Mouse (Mus musculus) G1E (cell line): ENCODE measurements around the gene Hacl1. TPM values are rescaled to one million over a fixed set of nuclear protein-coding genes. Genes with fewer than 3 reads are reported as not detected.

Experiments used
- ATAC-seq: 2 replicates; pipeline ENCODE4 v1.8.0; 2016; ENCODE audit warnings: mild to moderate bottlenecking; ENCODE audit not compliant: insufficient number of reproducible peaks, poor library complexity, low FRiP score, severe bottlenecking; ENCODE audit errors: extremely low read depth
- DNase-seq: peaks from one replicate; pipeline ENCODE4 v3.0.0; 2012; ENCODE audit warnings: low spot score
- H3K27me3 ChIP-seq: 2 replicates; pipeline ENCODE4 v1.6.1; 2012; ENCODE audit warnings: mild to moderate bottlenecking, low read length, inconsistent platforms; ENCODE audit not compliant: insufficient read depth
- H3K36me3 ChIP-seq: replicated peaks from 2 replicates; pipeline ENCODE3; 2012; ENCODE audit warnings: mild to moderate bottlenecking, inconsistent platforms
- H3K4me1 ChIP-seq: 2 replicates; pipeline ENCODE4 v1.6.1; 2012; ENCODE audit warnings: low read depth, low read length, inconsistent platforms, mixed read lengths; ENCODE audit not compliant: insufficient read depth
- H3K4me3 ChIP-seq: 2 replicates; pipeline ENCODE4 v1.5.1; 2012; ENCODE audit warnings: low read depth, mild to moderate bottlenecking, inconsistent platforms, low read length, moderate library complexity, mixed read lengths
- H3K9me3 ChIP-seq: replicated peaks from 2 replicates; pipeline ENCODE4 v1.6.1; 2012; ENCODE audit warnings: inconsistent platforms
- CTCF ChIP-seq: IDR thresholded peaks from 2 replicates; pipeline ENCODE4 v1.5.1; 2012; ENCODE audit warnings: low read depth, low read length, inconsistent platforms, mixed read lengths
- GATA1 ChIP-seq: IDR thresholded peaks from 2 replicates; pipeline ENCODE4 v1.6.1; 2012; ENCODE audit warnings: borderline replicate concordance, low read length, inconsistent platforms, mixed read lengths
- GATA2 ChIP-seq: IDR thresholded peaks from 2 replicates; pipeline ENCODE4 v1.6.1; 2012; ENCODE audit warnings: low read depth, low read length, inconsistent platforms, borderline replicate concordance
- POLR2AphosphoS5 ChIP-seq: IDR thresholded peaks from 2 replicates; pipeline ENCODE4 v1.6.1; 2012; ENCODE audit warnings: low read depth, low read length, inconsistent platforms; ENCODE audit not compliant: insufficient replicate concordance
- TAL1 ChIP-seq: conservative IDR thresholded peaks from 2 replicates; pipeline ENCODE4 v1.6.1; 2012; ENCODE audit warnings: low read depth, low read length, inconsistent platforms, mixed read lengths
- polyA plus RNA-seq: library from polyadenylated mRNA; stranded (reverse); fragments of >175 nt; gene quantifications from 2 replicates; pipeline ENCODE4 v1.2.3, GENCODE M21; 2012
- total RNA-seq, 2 experiments: library from RNA; stranded (forward) in 1 of 2; stranded (reverse) in 1 of 2; fragments of 200-1000 nt in 1 of 2; fragments of >200 nt in 1 of 2; fragmentation: Nextera tagmentation in 1 of 2; gene quantifications; 2 replicates each; pipeline ENCODE4 v1.2.3; 2014 to 2017

Gene Hacl1
- total and polyA plus RNA-seq, 3 experiments, result 1.9 to 41.8 (median 34.3) TPM

DNA sequence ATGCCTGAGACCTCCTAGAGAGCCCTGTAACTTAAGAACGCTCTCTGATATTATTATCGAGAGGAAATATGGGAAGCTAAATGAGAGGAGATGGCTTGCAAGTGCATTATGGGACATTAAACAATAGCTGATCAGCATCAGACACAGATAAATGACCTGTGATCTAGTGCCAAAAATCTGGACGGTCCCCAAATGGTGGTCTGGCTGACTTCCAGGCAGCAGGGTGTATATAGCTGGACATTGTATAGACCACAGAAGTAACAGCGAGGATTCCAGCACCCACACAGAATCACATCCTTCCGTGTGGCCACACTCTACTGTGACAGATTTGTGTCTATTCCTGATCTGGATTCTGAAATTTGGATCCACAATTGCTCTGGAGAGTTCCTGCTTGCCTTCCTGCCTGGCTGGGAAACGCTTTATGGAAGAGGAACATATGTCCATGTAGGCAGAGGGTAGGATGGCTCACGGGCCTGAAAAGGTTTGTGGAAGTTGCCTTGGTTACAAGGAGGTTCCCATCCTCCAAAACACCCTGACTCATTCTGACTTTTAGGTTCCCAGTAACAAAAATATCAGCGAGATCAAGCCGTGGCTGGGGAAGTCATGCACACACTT lies 68.4 kb downstream of the Hacl1 start:
- no peaks in the 10 kb centered on the region for H3K9me3 ChIP-seq
- no peak for ATAC-seq

DNA sequence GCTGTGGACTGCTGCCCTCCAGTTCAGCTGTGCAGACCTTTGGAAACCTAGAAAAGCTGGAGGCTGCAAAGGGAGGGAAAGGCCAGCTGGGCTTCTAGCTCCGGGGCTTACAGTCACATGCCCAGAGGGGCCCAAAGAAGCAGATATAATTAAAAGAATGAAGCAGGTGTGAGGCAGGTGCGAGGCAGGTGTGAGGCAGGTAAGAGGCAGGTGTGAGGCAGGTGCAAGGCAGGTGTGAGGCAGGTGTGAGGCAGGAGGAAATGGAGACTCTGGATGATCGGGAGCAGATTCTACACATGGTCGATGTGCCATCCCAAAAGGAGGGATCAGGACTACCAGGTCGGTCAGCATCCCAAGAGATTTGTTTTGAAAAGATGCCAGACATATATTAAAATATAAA lies 69.7 kb downstream of the Hacl1 start:
- TF ChIP-seq CTCF, result no peak
- TF ChIP-seq TAL1, result no peak
- no peak for TF ChIP-seq GATA2
- no peak for TF ChIP-seq GATA1
- Histone ChIP-seq H3K36me3 (no peaks in the 10 kb centered on the region), H3K27me3 (peaks cover 20% of the 10 kb centered on the region), H3K4me3 (no peak overlapping the region), H3K9me3 (no peaks in the 10 kb centered on the region), H3K4me1 (peaks cover 42% of the 10 kb centered on the region)
- DNase-seq (no peak), ATAC-seq (no peak)

More for the DNA sequence above, 68.4 kb downstream of the Hacl1 start:
- H3K27me3 ChIP-seq, result peaks cover 26% of the 10 kb centered on the region
- no peak for TF ChIP-seq POLR2AphosphoS5
- TF ChIP-seq GATA1, result no peak
- no peak for TF ChIP-seq GATA2
- TF ChIP-seq CTCF, result no peak
- TF ChIP-seq TAL1, result no peak
- H3K36me3 ChIP-seq, result no peaks in the 10 kb centered on the region
- H3K4me1 ChIP-seq, result peaks cover 42% of the 10 kb centered on the region
- no peak for DNase-seq
- H3K4me3 ChIP-seq, result no peak overlapping the region

DNA sequence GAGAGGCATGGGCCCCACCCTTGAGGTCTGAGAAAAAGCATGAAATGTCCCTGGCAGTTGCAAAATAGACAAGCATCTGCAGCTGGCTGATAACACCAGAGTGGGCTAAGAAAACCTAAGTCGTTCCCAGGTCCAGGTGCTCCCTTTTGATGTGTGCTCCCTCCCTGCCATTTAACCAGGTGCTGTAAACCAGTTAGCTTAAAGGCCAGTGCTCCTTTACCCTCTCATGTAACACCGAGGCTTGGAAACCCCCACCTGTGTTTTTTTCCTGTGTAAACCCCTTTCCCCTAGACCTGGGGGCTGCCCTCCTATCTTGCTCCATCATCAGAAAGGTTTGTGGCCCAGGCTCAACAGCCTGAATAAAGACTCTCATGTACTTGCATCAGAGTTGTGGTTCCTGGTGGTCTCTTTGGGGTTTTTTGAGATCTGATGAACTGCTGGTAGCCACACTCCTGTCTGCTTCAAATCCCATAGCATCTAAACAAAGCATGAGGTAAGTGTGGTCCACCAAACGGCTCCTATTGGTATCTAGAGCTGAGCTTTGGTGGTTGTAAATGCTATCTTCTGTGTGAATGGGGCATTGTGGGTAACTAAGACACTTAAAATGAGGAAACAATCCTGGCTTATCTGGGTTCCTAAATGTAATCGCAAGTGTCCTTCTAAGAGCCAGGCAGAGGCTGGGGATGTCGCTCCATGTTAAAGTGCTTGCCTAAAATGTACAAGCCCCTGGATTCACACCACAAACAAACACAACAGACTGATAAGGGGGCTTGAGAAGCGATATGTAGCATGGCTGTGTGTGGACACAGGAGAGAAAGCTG lies 70.7 kb downstream of the Hacl1 start:
- H3K4me3 ChIP-seq, result no peak overlapping the region
- peaks cover 10% of the 10 kb centered on the region for H3K27me3 ChIP-seq
- H3K9me3 ChIP-seq, result no peaks in the 10 kb centered on the region
- no peaks in the 10 kb centered on the region for H3K36me3 ChIP-seq
- ATAC-seq, result no peak
- TF ChIP-seq GATA1 (no peak), POLR2AphosphoS5 (no peak), GATA2 (no peak), TAL1 (peak; percentile 29; the same call in 1 of the 2 replicates), CTCF (no peak)
- peaks cover 44% of the 10 kb centered on the region for H3K4me1 ChIP-seq
- DNase-seq, result peak; percentile 18

DNA sequence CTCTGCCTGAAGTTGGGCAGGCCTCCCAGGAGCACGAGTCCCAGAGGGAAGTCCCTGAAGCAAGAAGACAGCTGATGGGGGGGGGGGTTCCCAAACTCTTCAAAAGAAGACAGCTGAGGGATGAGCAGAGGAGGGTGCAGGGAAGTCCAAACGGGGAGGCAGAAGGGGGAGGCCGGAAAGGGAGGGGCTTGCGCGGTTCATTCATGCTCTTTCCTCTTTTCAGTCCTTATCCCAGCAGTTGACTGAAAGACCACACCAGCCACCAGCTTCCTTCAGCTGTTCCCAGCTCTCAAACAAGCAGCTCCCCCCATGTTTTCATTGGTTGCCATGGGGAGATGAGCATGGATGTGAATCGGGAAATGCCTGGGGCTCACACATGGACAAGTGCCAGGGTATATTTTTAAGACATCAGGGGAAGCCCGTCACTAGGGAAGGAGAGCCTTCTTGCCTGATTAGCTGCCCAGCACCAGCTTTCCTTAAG lies 71.9 kb downstream of the Hacl1 start:
- ATAC-seq (no peak), DNase-seq (no peak)
- Histone ChIP-seq H3K9me3 (no peaks in the 10 kb centered on the region), H3K4me3 (no peak overlapping the region; the same call in 1 of the 2 replicates), H3K27me3 (peaks cover under 1% of the 10 kb centered on the region; the same call in 1 of the 2 replicates), H3K36me3 (no peaks in the 10 kb centered on the region), H3K4me1 (peaks cover 44% of the 10 kb centered on the region)
- TF ChIP-seq POLR2AphosphoS5 (no peak), GATA1 (no peak), GATA2 (no peak), TAL1 (no peak), CTCF (no peak)

DNA sequence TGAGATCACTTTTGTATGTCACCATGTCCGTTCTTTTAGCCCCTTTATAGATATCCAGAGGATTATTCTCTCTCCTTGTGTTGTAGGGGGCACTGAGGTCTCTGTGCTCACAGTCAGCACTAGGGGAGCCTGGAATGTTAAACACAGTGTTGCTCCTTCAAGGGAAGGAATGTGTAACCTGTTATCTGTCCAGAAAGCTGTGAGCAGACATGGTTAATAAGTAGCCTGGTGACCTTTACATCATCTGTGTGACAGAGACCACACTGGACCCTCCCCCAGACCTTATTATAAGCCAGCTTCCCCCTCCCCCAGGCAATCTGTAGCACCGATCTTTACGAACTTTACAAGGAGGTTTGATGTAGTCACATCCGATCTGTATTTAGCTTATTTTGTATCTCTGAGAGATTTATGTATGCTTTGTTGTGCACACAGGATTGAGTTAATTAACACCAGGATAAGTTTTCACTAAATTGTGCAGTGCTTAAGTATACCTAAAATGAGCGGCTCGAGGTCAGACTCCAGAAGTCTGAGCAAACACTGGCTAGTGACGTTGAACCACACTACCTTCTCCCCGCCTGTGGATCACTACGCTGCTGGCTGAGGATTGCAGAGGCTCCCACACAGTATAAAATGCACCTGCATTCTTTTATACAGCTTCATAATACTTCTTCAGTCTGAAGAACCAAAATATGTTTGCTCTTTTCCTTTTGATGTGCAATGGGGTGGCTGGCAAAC lies 75.4 kb downstream of the Hacl1 start:
- H3K4me1 ChIP-seq, result peaks cover 21% of the 10 kb centered on the region
- H3K9me3 ChIP-seq, result no peaks in the 10 kb centered on the region
- no peak for TF ChIP-seq GATA1
- TF ChIP-seq POLR2AphosphoS5, result no peak
- TF ChIP-seq CTCF, result no peak
- no peak for TF ChIP-seq GATA2
- no peak for TF ChIP-seq TAL1
- H3K4me3 ChIP-seq, result no peak overlapping the region
- DNase-seq, result no peak
- no peaks in the 10 kb centered on the region for H3K36me3 ChIP-seq
- no peak for ATAC-seq
- peaks cover 7% of the 10 kb centered on the region; the same call in 1 of the 2 replicates for H3K27me3 ChIP-seq

DNA sequence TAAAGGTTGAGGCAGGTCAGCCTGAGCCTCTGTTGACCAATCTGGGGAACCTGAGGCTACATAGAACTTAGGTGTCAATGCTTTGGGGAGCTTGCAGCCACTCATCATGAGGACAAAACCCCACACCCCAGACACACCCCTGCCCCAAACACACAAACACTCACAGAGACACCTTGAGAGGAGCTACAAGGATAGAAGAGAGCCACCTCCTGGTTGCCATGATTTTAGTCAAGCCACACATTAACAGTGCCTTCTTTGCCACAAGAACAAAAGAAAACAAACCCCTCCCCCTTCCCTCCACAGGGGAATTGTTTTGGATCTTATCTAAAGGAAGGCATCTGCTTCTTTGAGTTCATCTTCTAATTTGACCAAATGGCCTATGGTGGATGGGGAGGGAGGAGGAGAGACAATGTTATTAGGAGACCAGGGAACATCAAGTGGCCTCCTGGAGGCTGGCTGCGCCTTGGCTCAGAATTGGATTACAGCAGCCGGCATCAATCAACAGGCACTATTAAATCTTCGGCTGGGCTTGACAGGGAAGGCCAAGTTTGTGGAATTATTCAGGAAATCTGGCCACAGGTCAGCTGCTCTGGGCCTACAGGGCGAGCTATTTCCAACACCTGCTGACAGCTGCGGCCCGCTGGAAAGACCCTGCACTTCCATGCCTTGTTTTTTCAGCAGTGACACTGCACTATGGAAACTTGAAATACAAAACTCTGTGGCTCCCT lies 76.5 kb downstream of the Hacl1 start:
- no peak for TF ChIP-seq GATA1
- no peak for TF ChIP-seq POLR2AphosphoS5
- TF ChIP-seq GATA2, result no peak
- no peak for TF ChIP-seq TAL1
- no peak for TF ChIP-seq CTCF
- peaks cover 7% of the 10 kb centered on the region for H3K27me3 ChIP-seq
- no peaks in the 10 kb centered on the region for H3K9me3 ChIP-seq

More for the DNA sequence above, 76.5 kb downstream of the Hacl1 start:
- Histone ChIP-seq H3K4me1 (peaks cover 11% of the 10 kb centered on the region), H3K36me3 (no peaks in the 10 kb centered on the region), H3K4me3 (no peak overlapping the region)
- DNase-seq (no peak), ATAC-seq (no peak)
